Comparison of ENCODE assay signal across 20 mouse cellular contexts in genomic region chr1:162611191-162611590, GRCm38 (mm10). TPM values are rescaled to one million over a fixed set of nuclear protein-coding genes. Genes with fewer than 3 reads are reported as not detected.
"Had no signal": no experiment of that assay in that cellular context is flagged by ENCODE, and none has a peak within 500 bp of the region (broad histone marks: within the 10 kb centered on the region; RNA-seq: fewer than 3 reads in every experiment).

No protein-coding gene starts in this region.

- H3K9ac ChIP-seq: intestine, embryonic 15.5 days; limb, embryonic 15.5 days; liver, embryonic 12.5 days; lung, embryonic 15.5 days; midbrain, embryonic 12.5 days; neural tube, embryonic 15.5 days had no signal

- H3K9me3 ChIP-seq: intestine, embryonic 15.5 days; limb, embryonic 15.5 days; liver, embryonic 12.5 days; lung, embryonic 15.5 days; midbrain, embryonic 12.5 days; neural tube, embryonic 15.5 days had no signal

- H3K4me1 ChIP-seq: intestine, embryonic 15.5 days; liver, embryonic 12.5 days; lung, embryonic 15.5 days; neural tube, embryonic 15.5 days had no signal

- H3K27ac ChIP-seq: intestine, embryonic 15.5 days; limb, embryonic 15.5 days; liver, embryonic 12.5 days; lung, embryonic 15.5 days; midbrain, embryonic 12.5 days; neural tube, embryonic 15.5 days had no signal

- DNase-seq: kidney, adult 18-20 months; kidney, postnatal 25 days; layer of hippocampus, postnatal 36 days; lung, postnatal 4 days; right cerebral cortex, adult 18-20 months; right cerebral cortex, postnatal 25 days; thymus, postnatal 36 days had no signal

- ATAC-seq: intestine, embryonic 15.5 days; liver, embryonic 12.5 days had no signal

- H3K4me3 ChIP-seq: intestine, embryonic 15.5 days; limb, embryonic 15.5 days; liver, embryonic 12.5 days; lung, embryonic 15.5 days; midbrain, embryonic 12.5 days; myocyte; neural tube, embryonic 15.5 days had no signal

- H3K4me2 ChIP-seq: intestine, embryonic 15.5 days; limb, embryonic 15.5 days; liver, embryonic 12.5 days; lung, embryonic 15.5 days; midbrain, embryonic 12.5 days; neural tube, embryonic 15.5 days had no signal

- H3K27me3 ChIP-seq: intestine, embryonic 15.5 days; limb, embryonic 15.5 days; liver, embryonic 12.5 days; lung, embryonic 15.5 days; midbrain, embryonic 12.5 days; neural tube, embryonic 15.5 days had no signal

- H3K36me3 ChIP-seq: intestine, embryonic 15.5 days; limb, embryonic 15.5 days; liver, embryonic 12.5 days; lung, embryonic 15.5 days; midbrain, embryonic 12.5 days; neural tube, embryonic 15.5 days had no signal

RNA-seq across cellular contexts. Expression of gene Myoc, which starts 27.8 kb away (rescaled TPM):
- polyA plus RNA-seq: limb, embryonic 11.5 days; liver, embryonic 12.5 days; liver, embryonic 16.5 days; lung, embryonic 15.5 days; midbrain, embryonic 12.5 days; myocyte; neural tube, embryonic 11.5 days; stomach, embryonic 16.5 days had no signal

RNA-seq across cellular contexts. Expression of gene Myocos, which starts 46.8 kb away (rescaled TPM):
- polyA plus RNA-seq: intestine, embryonic 15.5 days; limb, embryonic 11.5 days; limb, embryonic 15.5 days; liver, embryonic 12.5 days; liver, embryonic 16.5 days; lung, embryonic 15.5 days; midbrain, embryonic 12.5 days; myocyte; neural tube, embryonic 11.5 days; neural tube, embryonic 15.5 days; small intestine, adult 2 months; stomach, embryonic 16.5 days; thymus, postnatal 0 days had no signal
